Mouse (Mus musculus): Measurements from ENCODE around the gene Tmem254c.
"Not testable (repeated sequence)": the region's sequence is repeated elsewhere in the genome, so short reads cannot be mapped to it uniquely, and the experiment has no call there.

The Tmem254c gene

GRCm38 (mm10) chr14:26067325-26067633, at the start of gene Tmem254c:
Tmem254c (minus strand) TSS chr14:26067355.
- DNase-seq, result not testable (repeated sequence)

GRCm38 (mm10) chr14:26097622-26098021, 30.5 kb upstream of the Tmem254c start:
- not testable (repeated sequence) for DNase-seq

- not testable (repeated sequence) for DNase-seq
These were observed 14.8 kb upstream of the Tmem254c start, which contains the start of gene Cphx3 for GRCm38 (mm10) chr14:26081997-26082396. Cphx3 (plus strand) TSS chr14:26082297.

- not testable (repeated sequence) for DNase-seq
These were observed 14.1 kb upstream of the Tmem254c start, which contains the start of gene Cphx2 for GRCm38 (mm10) chr14:26081216-26081615. Cphx2 (plus strand) TSS chr14:26081516.

GRCm38 (mm10) chr14:26076620-26077390, 9.7 kb upstream of the Tmem254c start:
- not testable (repeated sequence) for DNase-seq

- DNase-seq, result not testable (repeated sequence)
These were observed 406 bp downstream of the Tmem254c start for GRCm38 (mm10) chr14:26066574-26067324.

- DNase-seq, result not testable (repeated sequence)
These were observed 7.8 kb downstream of the Tmem254c start for GRCm38 (mm10) chr14:26059362-26059761.

GRCm38 (mm10) chr14:26058184-26058583, 9.0 kb downstream of the Tmem254c start:
- not testable (repeated sequence) for DNase-seq

- not testable (repeated sequence) for DNase-seq
These were observed 18.4 kb downstream of the Tmem254c start for GRCm38 (mm10) chr14:26048767-26049166.

GRCm38 (mm10) chr14:26047026-26047425, 20.1 kb downstream of the Tmem254c start:
- not testable (repeated sequence) for DNase-seq

GRCm38 (mm10) chr14:26045007-26045406, 22.1 kb downstream of the Tmem254c start:
- DNase-seq, result not testable (repeated sequence)

GRCm38 (mm10) chr14:26042611-26043010, 24.5 kb downstream of the Tmem254c start, which contains the start of gene Gm9780:
Gm9780 (minus strand) TSS chr14:26042711.
- DNase-seq, result not testable (repeated sequence)

- DNase-seq, result not testable (repeated sequence)
These were observed 31.7 kb downstream of the Tmem254c start for GRCm38 (mm10) chr14:26035439-26035838.

- DNase-seq, result not testable (repeated sequence)
These were observed 32.8 kb downstream of the Tmem254c start for GRCm38 (mm10) chr14:26034364-26034763.

GRCm38 (mm10) chr14:26025653-26026052, 41.5 kb downstream of the Tmem254c start:
- not testable (repeated sequence) for DNase-seq

GRCm38 (mm10) chr14:26022831-26023230, 44.3 kb downstream of the Tmem254c start:
- DNase-seq, result not testable (repeated sequence)

GRCm38 (mm10) chr14:26021555-26021954, 45.6 kb downstream of the Tmem254c start:
- DNase-seq, result not testable (repeated sequence)

- not testable (repeated sequence) for DNase-seq
These were observed 50.7 kb downstream of the Tmem254c start for GRCm38 (mm10) chr14:26016414-26016813.
